Mouse (Mus musculus) stomach, postnatal 0 days (tissue): ENCODE results near the gene Xylt2.

Source experiments
- CTCF ChIP-seq: IDR thresholded peaks from 2 replicates; pipeline ENCODE4 v1.5.1; 2016; ENCODE audit warnings: antibody characterized with exemption, low read depth, mild to moderate bottlenecking, moderate library complexity
- EP300 ChIP-seq: optimal IDR thresholded peaks from 2 replicates; pipeline ENCODE3; 2016; ENCODE audit warnings: antibody characterized with exemption

DNA sequence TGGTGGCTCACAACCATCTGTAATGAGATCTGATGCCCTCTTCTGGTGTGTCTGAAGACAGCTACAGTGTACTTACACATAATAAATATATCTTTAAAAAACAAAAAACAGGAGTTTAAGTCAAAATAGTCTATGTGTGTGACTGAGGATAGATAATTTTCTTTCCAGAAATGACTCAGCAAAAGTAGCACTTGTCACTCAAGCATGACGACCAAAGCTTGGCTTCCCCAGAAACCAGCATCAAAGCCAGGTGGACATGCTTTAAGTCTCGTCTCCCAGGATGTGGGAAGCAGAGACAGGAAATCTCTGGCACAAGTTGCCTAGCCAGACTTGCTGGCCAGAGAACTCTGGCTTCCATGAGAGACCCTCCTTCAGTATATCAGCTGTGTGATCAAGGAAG is 55.2 kb downstream of the Xylt2 start:
- TF ChIP-seq CTCF, result no peak
- TF ChIP-seq EP300, result no peak
